Mouse (Mus musculus) Muller cell, postnatal 12 days (primary cell): ENCODE data around the gene Enpp4.

ENCODE experiments used
- DNase-seq: peaks from one replicate; pipeline ENCODE4 v3.0.0-alpha.2; 2015; ENCODE audit errors: inconsistent ontology term

Enpp4 gene

GRCm38 (mm10) chr17:44091512-44091911 is 14.1 kb downstream of the Enpp4 start:
- no peak for DNase-seq

- no peak for DNase-seq
Observed at GRCm38 (mm10) chr17:44090916-44091315, 14.7 kb downstream of the Enpp4 start.

GRCm38 (mm10) chr17:44088226-44088625 is 17.4 kb downstream of the Enpp4 start:
- DNase-seq = no peak

GRCm38 (mm10) chr17:44083156-44083555 is 22.5 kb downstream of the Enpp4 start:
- DNase-seq = no peak

GRCm38 (mm10) chr17:44078631-44079350 is 26.8 kb downstream of the Enpp4 start, which contains the start of gene Enpp5:
Enpp5 (plus strand) TSS chr17:44078813.
- DNase-seq = peak; percentile 88

- no peak for DNase-seq
Observed at GRCm38 (mm10) chr17:44077843-44078160, 27.8 kb downstream of the Enpp4 start.

GRCm38 (mm10) chr17:44077146-44077842 is 28.3 kb downstream of the Enpp4 start:
- DNase-seq = no peak

- DNase-seq = peak; percentile 39
Observed at GRCm38 (mm10) chr17:44076051-44076680, 29.4 kb downstream of the Enpp4 start.

GRCm38 (mm10) chr17:44075601-44076000 is 30.0 kb downstream of the Enpp4 start:
- DNase-seq = no peak

- DNase-seq = no peak
Observed at GRCm38 (mm10) chr17:44071680-44072079, 33.9 kb downstream of the Enpp4 start.

GRCm38 (mm10) chr17:44068876-44069275 is 36.7 kb downstream of the Enpp4 start:
- no peak for DNase-seq

- no peak for DNase-seq
Observed at GRCm38 (mm10) chr17:44061289-44061890, 44.2 kb downstream of the Enpp4 start.

GRCm38 (mm10) chr17:44060781-44061180 is 44.8 kb downstream of the Enpp4 start:
- no peak for DNase-seq

GRCm38 (mm10) chr17:44058145-44058544 is 47.5 kb downstream of the Enpp4 start:
- no peak for DNase-seq

GRCm38 (mm10) chr17:44057123-44057522 is 48.5 kb downstream of the Enpp4 start:
- no peak for DNase-seq

- no peak for DNase-seq
Observed at GRCm38 (mm10) chr17:44053427-44053826, 52.2 kb downstream of the Enpp4 start.
